Mouse (Mus musculus): ENCODE results near the gene Ubald1. TPM values are rescaled to one million over a fixed set of nuclear protein-coding genes. Genes with fewer than 3 reads are reported as not detected.

Ubald1 gene
- total RNA-seq, 1 experiment, result 26.7 TPM

DNA sequence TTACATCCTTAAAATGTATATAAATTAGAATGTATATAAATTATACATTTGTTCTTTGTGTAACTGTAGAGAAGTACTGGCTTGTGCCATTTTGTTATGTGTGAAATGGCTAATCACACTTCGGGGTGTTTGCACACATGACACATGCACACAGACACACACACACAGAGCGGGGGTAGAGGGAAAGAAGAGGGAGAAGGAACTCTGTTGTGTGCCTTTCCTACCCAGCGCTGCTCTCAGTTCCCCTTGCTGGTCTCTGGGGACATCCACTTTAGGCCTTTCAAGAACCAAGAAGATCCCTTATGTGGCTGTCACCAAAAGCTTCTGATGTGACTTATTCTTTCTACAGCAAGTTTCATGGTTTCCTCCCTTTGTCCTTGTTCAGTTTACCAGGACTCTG lies 33.1 kb downstream of the Ubald1 start:
- H3K9ac ChIP-seq (ENCODE audit: insufficient read depth, low read depth, low read length, poor library complexity, severe bottlenecking), result no peak overlapping the region
- no peaks in the 10 kb centered on the region for H3K9me3 ChIP-seq (ENCODE audit: control insufficient read depth, insufficient read depth, low read depth, low read length)
- H3K4me3 ChIP-seq (ENCODE audit: insufficient read depth in 1 of 2, low read depth in 1 of 2, low read length in 2 of 2, poor library complexity in 1 of 2, severe bottlenecking in 1 of 2), result no peak overlapping the region
- TF ChIP-seq CHD2 (IDR thresholded peaks at IDR 0.05; ENCODE audit: low read depth, low read length) (no peak), HCFC1 (IDR thresholded peaks at IDR 0.05; ENCODE audit: borderline replicate concordance, insufficient read depth, low read length) (no peak), ZNF384 (IDR thresholded peaks at IDR 0.05; ENCODE audit: low read depth, low read length) (no peak), ZC3H11A (IDR thresholded peaks at IDR 0.05; ENCODE audit: borderline replicate concordance, low read depth, low read length) (no peak)
- no peak for DNase-seq (ENCODE audit: low read depth, low spot score)
- no peaks in the 10 kb centered on the region; a peak in 1 of 4 replicates for H3K4me1 ChIP-seq (ENCODE audit: control insufficient read depth in 2 of 2, insufficient read depth in 2 of 2, low read length in 2 of 2, poor library complexity in 1 of 2)
- no peaks in the 10 kb centered on the region for H3K36me3 ChIP-seq (ENCODE audit: control insufficient read depth, insufficient read depth, low read length, poor library complexity, severe bottlenecking)
- in situ Hi-C loops (cut with MboI; ENCODE audit: low sequenced_read_pairs in 2 of 2, unreplicated experiment in 2 of 2), result no loop called here
- H3K27ac ChIP-seq (ENCODE audit: insufficient read depth, low read depth, low read length, poor library complexity, severe bottlenecking), result no peak overlapping the region

- no peak overlapping the region for H3K4me3 ChIP-seq (ENCODE audit: insufficient read depth in 1 of 2, low read depth in 1 of 2, low read length in 2 of 2, poor library complexity in 1 of 2, severe bottlenecking in 1 of 2)
- no peak overlapping the region for H3K27ac ChIP-seq (ENCODE audit: insufficient read depth, low read depth, low read length, poor library complexity, severe bottlenecking)
- H3K9me3 ChIP-seq (ENCODE audit: control insufficient read depth, insufficient read depth, low read depth, low read length), result no peaks in the 10 kb centered on the region
- DNase-seq (ENCODE audit: low read depth, low spot score), result no peak
- no peaks in the 10 kb centered on the region for H3K4me1 ChIP-seq (ENCODE audit: control insufficient read depth in 2 of 2, insufficient read depth in 2 of 2, low read length in 2 of 2, poor library complexity in 1 of 2)
- H3K36me3 ChIP-seq (ENCODE audit: control insufficient read depth, insufficient read depth, low read length, poor library complexity, severe bottlenecking), result no peaks in the 10 kb centered on the region
- in situ Hi-C loops (cut with MboI; ENCODE audit: low sequenced_read_pairs in 2 of 2, unreplicated experiment in 2 of 2), result no loop called here
- no peak for TF ChIP-seq ZNF384 (IDR thresholded peaks at IDR 0.05; ENCODE audit: low read depth, low read length)
- no peak for TF ChIP-seq MAFK (IDR thresholded peaks at IDR 0.05; ENCODE audit: insufficient read depth, low read depth, low read length)
- no peak for TF ChIP-seq ZC3H11A (IDR thresholded peaks at IDR 0.05; ENCODE audit: borderline replicate concordance, low read depth, low read length)
- TF ChIP-seq HCFC1 (IDR thresholded peaks at IDR 0.05; ENCODE audit: borderline replicate concordance, insufficient read depth, low read length), result no peak
- TF ChIP-seq CHD2 (IDR thresholded peaks at IDR 0.05; ENCODE audit: low read depth, low read length), result no peak
- no peak overlapping the region for H3K9ac ChIP-seq (ENCODE audit: insufficient read depth, low read depth, low read length, poor library complexity, severe bottlenecking)
Measured at GRCm38 (mm10) chr16:4840231-4840630, 39.9 kb downstream of the Ubald1 start.

- H3K9ac ChIP-seq (ENCODE audit: insufficient read depth, low read depth, low read length, poor library complexity, severe bottlenecking), result no peak overlapping the region
- no peak for DNase-seq (ENCODE audit: low read depth, low spot score)
- no peak overlapping the region for H3K4me3 ChIP-seq (ENCODE audit: insufficient read depth in 1 of 2, low read depth in 1 of 2, low read length in 2 of 2, poor library complexity in 1 of 2, severe bottlenecking in 1 of 2)
- TF ChIP-seq MAFK (IDR thresholded peaks at IDR 0.05; ENCODE audit: insufficient read depth, low read depth, low read length) (no peak), HCFC1 (IDR thresholded peaks at IDR 0.05; ENCODE audit: borderline replicate concordance, insufficient read depth, low read length) (no peak), CHD2 (IDR thresholded peaks at IDR 0.05; ENCODE audit: low read depth, low read length) (no peak), ZC3H11A (IDR thresholded peaks at IDR 0.05; ENCODE audit: borderline replicate concordance, low read depth, low read length) (no peak), ZNF384 (IDR thresholded peaks at IDR 0.05; ENCODE audit: low read depth, low read length) (no peak)
- no peak overlapping the region for H3K27ac ChIP-seq (ENCODE audit: insufficient read depth, low read depth, low read length, poor library complexity, severe bottlenecking)
- no peaks in the 10 kb centered on the region for H3K4me1 ChIP-seq (ENCODE audit: control insufficient read depth in 2 of 2, insufficient read depth in 2 of 2, low read length in 2 of 2, poor library complexity in 1 of 2)
- in situ Hi-C loops (cut with MboI; ENCODE audit: low sequenced_read_pairs in 2 of 2, unreplicated experiment in 2 of 2), result no loop called here
- no peaks in the 10 kb centered on the region for H3K36me3 ChIP-seq (ENCODE audit: control insufficient read depth, insufficient read depth, low read length, poor library complexity, severe bottlenecking)
- H3K9me3 ChIP-seq (ENCODE audit: control insufficient read depth, insufficient read depth, low read depth, low read length), result no peaks in the 10 kb centered on the region
Measured at GRCm38 (mm10) chr16:4839552-4839951, 40.6 kb downstream of the Ubald1 start.

DNA sequence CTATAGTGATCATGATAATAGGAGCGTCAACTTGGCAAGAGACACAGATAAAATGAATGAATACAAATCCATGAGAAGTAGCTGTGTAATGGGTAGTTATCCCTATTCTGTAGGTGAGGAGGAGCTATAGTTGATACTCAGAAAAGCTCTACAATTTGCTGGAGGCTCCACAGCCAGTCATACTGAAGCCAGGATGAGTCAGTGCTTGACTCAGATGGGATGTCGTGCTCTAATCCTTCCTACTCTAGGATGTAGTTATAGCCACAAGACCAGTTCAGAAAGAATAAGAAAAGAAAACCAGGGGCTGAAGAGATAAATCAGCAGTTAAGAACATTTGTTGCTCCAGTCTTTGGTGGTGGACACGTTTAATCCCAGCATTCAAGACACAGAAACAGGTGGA lies 42.5 kb downstream of the Ubald1 start:
- Histone ChIP-seq H3K4me3 (ENCODE audit: insufficient read depth in 1 of 2, low read depth in 1 of 2, low read length in 2 of 2, poor library complexity in 1 of 2, severe bottlenecking in 1 of 2) (no peak overlapping the region), H3K4me1 (ENCODE audit: control insufficient read depth in 2 of 2, insufficient read depth in 2 of 2, low read length in 2 of 2, poor library complexity in 1 of 2) (no peaks in the 10 kb centered on the region), H3K9me3 (ENCODE audit: control insufficient read depth, insufficient read depth, low read depth, low read length) (no peaks in the 10 kb centered on the region), H3K36me3 (ENCODE audit: control insufficient read depth, insufficient read depth, low read length, poor library complexity, severe bottlenecking) (no peaks in the 10 kb centered on the region), H3K9ac (ENCODE audit: insufficient read depth, low read depth, low read length, poor library complexity, severe bottlenecking) (no peak overlapping the region), H3K27ac (ENCODE audit: insufficient read depth, low read depth, low read length, poor library complexity, severe bottlenecking) (no peak overlapping the region)
- no peak for DNase-seq (ENCODE audit: low read depth, low spot score)
- in situ Hi-C loops (cut with MboI; ENCODE audit: low sequenced_read_pairs in 2 of 2, unreplicated experiment in 2 of 2), result no loop called here
- no peak for TF ChIP-seq HCFC1 (IDR thresholded peaks at IDR 0.05; ENCODE audit: borderline replicate concordance, insufficient read depth, low read length)
- no peak for TF ChIP-seq ZNF384 (IDR thresholded peaks at IDR 0.05; ENCODE audit: low read depth, low read length)
- no peak for TF ChIP-seq ZC3H11A (IDR thresholded peaks at IDR 0.05; ENCODE audit: borderline replicate concordance, low read depth, low read length)
- no peak for TF ChIP-seq MAFK (IDR thresholded peaks at IDR 0.05; ENCODE audit: insufficient read depth, low read depth, low read length)
- TF ChIP-seq CHD2 (IDR thresholded peaks at IDR 0.05; ENCODE audit: low read depth, low read length), result no peak

- in situ Hi-C loops (cut with MboI; ENCODE audit: low sequenced_read_pairs in 2 of 2, unreplicated experiment in 2 of 2), result no loop called here
- Histone ChIP-seq H3K36me3 (ENCODE audit: control insufficient read depth, insufficient read depth, low read length, poor library complexity, severe bottlenecking) (no peaks in the 10 kb centered on the region), H3K27ac (ENCODE audit: insufficient read depth, low read depth, low read length, poor library complexity, severe bottlenecking) (no peak within 1 kb of the TSS), H3K9ac (ENCODE audit: insufficient read depth, low read depth, low read length, poor library complexity, severe bottlenecking) (no peak within 1 kb of the TSS), H3K4me1 (ENCODE audit: control insufficient read depth in 2 of 2, insufficient read depth in 2 of 2, low read length in 2 of 2, poor library complexity in 1 of 2) (no peaks in the 10 kb centered on the region), H3K9me3 (ENCODE audit: control insufficient read depth, insufficient read depth, low read depth, low read length) (no peaks in the 10 kb centered on the region), H3K4me3 (ENCODE audit: insufficient read depth in 1 of 2, low read depth in 1 of 2, low read length in 2 of 2, poor library complexity in 1 of 2, severe bottlenecking in 1 of 2) (no peak within 1 kb of the TSS)
- TF ChIP-seq MAFK (IDR thresholded peaks at IDR 0.05; ENCODE audit: insufficient read depth, low read depth, low read length), result no peak
- TF ChIP-seq CHD2 (IDR thresholded peaks at IDR 0.05; ENCODE audit: low read depth, low read length), result no peak
- TF ChIP-seq ZC3H11A (IDR thresholded peaks at IDR 0.05; ENCODE audit: borderline replicate concordance, low read depth, low read length), result no peak
- TF ChIP-seq HCFC1 (IDR thresholded peaks at IDR 0.05; ENCODE audit: borderline replicate concordance, insufficient read depth, low read length), result no peak
- TF ChIP-seq ZNF384 (IDR thresholded peaks at IDR 0.05; ENCODE audit: low read depth, low read length), result no peak
- DNase-seq (ENCODE audit: low read depth, low spot score), result no peak
Measured at GRCm38 (mm10) chr16:4835191-4835590, 44.9 kb downstream of the Ubald1 start, which contains the start of gene 4930562C15Rik. Gene 4930562C15Rik, plus strand, starts transcription at chr16:4835416.
